Mouse (Mus musculus) liver, postnatal 0 days (tissue): ENCODE measurements at regions not wholly inside any gene's neighbourhood (a gene's known extent, or its start where the extent isn't known, plus 50 kb on each side); places are given as distances from the start of the nearest gene placed in this dataset.

Experiments
- CTCF ChIP-seq: sonication (generic); IDR thresholded peaks from 2 replicates; pipeline ENCODE4 v1.5.1; 2016; ENCODE audit warnings: antibody characterized with exemption, low read depth
- EP300 ChIP-seq: IDR thresholded peaks from 2 replicates; pipeline ENCODE4 v1.6.1; 2016; ENCODE audit warnings: antibody characterized with exemption, low read depth, mild to moderate bottlenecking

DNA sequence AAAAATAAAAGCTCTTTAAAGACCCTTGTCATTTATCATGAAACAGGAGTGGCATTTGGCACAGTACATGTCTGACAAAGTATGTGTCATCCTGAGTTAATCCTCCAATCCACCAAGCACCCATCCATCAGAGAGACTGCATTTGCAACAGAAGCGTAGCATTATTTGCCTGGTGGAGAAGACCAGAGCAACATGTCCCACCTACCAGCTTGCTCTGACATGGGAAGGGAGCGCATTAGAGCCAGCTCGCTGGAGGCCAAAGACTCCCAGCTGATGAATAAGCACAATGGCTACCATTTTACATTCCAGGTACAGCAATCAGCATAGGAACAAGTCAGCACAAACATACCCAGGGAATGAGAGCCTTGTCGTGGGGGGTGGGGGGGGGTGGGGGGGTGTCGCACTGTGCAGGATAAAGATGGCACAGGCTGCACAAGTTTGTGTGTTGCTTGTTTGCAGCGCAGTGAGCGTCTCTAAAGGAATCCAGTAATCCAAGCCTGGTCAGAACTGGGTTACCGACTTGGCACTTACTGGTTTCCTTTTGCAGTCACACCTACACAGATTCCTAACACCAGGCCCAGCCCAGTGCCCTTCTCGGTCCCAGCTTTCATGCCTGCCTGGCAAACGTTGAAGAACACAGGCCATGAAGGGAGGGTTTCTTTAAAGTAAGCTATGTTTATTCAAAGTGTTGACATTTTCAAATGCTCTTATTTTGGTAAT, 507.8 kb upstream of the Atp11b start:
- TF ChIP-seq CTCF: no peak
- TF ChIP-seq EP300: no peak
